Mouse (Mus musculus): ENCODE results near the gene Ncam2.

The Ncam2 gene

GRCm38 (mm10) chr16:81623776-81624175 lies 423.3 kb downstream of the Ncam2 start:
- no peak for DNase-seq (ENCODE audit: extremely low read depth, low read depth, low spot score)

DNA sequence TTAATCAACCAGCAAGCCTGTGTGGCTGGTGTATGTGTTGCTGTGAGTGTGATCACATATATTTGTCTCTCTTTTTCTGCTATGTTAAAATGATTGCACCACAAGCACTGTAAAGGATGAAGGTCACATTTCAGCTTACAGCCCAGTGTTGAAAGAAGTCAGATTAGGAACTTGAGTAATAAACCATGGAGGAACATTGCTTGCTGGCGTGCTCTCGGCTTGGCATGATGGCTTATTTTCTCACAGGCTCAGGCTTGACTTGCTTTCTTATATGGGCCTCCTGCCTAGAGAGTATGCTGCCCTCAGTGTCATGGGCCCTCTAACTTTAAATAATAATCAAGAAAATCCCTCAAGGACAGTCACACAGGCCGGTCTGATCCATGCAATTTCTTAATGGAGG lies 449.8 kb downstream of the Ncam2 start:
- DNase-seq (ENCODE audit: extremely low read depth, low read depth, low spot score) = peak; percentile 69

DNA sequence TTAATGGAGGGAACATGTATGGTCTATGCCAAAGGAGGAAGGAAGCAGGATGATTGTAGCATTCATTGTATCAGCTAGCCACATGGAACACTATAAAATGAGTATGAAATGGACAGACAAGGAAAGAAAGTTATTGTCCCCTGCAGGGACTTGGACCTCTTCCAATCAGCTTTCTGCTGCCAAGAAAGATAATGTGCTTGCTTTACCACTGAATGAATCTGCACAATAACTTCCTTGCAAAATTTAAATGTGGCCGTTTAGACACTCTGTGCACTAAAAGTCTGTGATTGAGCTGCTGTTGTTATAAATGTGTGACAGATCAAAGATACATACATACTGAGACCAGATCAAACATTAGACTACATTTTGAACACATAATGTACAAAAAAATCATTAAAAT lies 451.1 kb downstream of the Ncam2 start:
- peak; percentile 36 for DNase-seq (ENCODE audit: extremely low read depth, low read depth, low spot score)

DNA sequence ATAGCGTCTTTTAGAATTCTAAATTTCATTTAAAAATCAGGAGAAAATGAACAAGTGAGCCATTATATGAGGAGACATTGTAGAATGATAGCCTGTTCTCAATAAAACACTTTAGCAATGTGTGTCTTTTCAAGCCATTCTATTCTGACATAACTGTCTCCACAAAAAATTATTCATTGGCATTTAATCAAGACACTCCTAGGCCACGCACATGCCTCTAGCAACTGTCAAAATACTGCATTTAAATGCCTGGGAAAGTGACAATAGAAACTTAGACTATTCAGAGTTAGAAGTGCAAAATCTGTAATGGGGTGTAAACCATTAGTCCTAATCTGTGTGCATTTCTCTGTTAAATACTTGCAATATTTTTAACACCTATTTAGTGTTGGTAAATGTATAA lies 456.1 kb downstream of the Ncam2 start:
- no peak for DNase-seq (ENCODE audit: extremely low read depth, low read depth, low spot score)

DNA sequence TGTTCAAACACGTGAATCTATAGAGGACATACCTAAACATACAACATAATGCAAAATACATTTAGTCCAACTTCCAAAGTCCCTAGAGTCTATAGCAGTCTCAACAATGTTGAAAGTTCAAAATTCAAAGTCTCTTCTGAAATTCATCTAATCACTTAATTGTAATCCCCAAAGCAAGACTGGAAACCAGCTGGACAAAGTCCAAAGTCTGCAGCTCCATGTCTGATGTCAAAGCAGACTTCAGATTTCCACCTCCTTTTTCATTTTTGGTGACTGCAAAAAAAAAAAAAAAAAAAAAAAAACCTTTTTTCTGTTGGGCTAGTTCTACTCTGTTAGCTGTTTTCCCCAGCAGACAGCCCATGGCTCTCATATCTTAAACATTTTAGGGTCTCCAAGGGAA lies 473.4 kb downstream of the Ncam2 start:
- no peak for DNase-seq (ENCODE audit: extremely low read depth, low read depth, low spot score)

DNA sequence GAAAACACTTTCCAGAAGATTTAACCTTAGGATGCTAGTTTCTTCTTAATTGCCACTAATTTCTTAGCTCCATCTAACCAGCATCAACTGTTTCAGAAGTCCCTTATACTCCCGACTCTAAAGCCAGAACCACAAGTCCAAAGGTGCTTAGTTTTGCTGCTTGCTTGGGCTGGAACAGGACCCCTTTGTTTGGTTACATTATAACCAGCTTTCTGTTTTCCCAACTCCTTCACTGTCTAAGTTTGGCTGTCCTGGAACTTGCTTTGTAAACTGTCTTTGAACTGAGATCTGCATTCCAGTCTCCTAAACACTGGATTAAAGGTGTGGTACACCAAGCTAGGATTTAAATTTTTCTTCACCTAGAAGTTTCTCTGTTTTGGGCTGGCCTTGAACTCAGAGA lies 475.0 kb downstream of the Ncam2 start:
- DNase-seq (ENCODE audit: extremely low read depth, low read depth, low spot score) = no peak
